13 mouse cellular contexts compared by ENCODE assay signal in the genomic region with DNA sequence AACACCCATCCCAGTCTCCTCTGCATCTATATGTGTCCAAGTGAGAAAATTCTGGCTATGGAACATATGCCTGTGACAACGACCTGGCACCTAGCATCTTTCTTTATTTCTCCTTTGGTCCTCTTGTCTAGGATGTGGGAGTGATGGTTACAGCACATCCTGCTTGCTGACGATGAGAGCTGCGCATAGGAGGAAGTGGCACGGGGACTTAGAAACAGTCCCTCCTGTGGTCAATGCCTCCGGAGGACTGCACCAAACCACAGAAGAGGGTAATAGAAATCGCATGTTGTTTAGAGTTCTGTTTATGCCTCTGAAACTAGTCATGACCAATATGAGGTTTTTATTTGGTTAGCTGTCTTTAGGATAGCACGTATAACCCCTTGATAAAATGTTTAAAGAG. TPM values are rescaled to one million over a fixed set of nuclear protein-coding genes. Genes with fewer than 3 reads are reported as not detected.
DNase-seq lines count a peak whose midpoint lies in the region; ATAC-seq and TF ChIP-seq lines count a peak whose summit lies in the region.
"Had no signal": no experiment of that assay in that cellular context is flagged by ENCODE, and none has a peak within 500 bp of the region (broad histone marks: within the 10 kb centered on the region; RNA-seq: fewer than 3 reads in every experiment).

No protein-coding gene starts in this region.

- H3K4me1 ChIP-seq in liver, postnatal 0 days (ENCODE audit: insufficient read depth), result no peaks in the 10 kb centered on the region
- H3K4me1 ChIP-seq in intestine, embryonic 15.5 days (replicated peaks), result peaks cover 4% of the 10 kb centered on the region; the same call in 1 of the 2 replicates
- H3K4me1 ChIP-seq: embryonic facial prominence, embryonic 12.5 days had no signal

- H3K4me2 ChIP-seq in liver, postnatal 0 days (ENCODE audit: low read depth, low read length), result no peak overlapping the region
- no peak overlapping the region for H3K4me2 ChIP-seq in intestine, embryonic 15.5 days (replicated peaks)
- H3K4me2 ChIP-seq: embryonic facial prominence, embryonic 12.5 days had no signal

- no peak overlapping the region for H3K9ac ChIP-seq in liver, postnatal 0 days (replicated peaks)
- H3K9ac ChIP-seq in intestine, embryonic 15.5 days, result no peak overlapping the region
- H3K9ac ChIP-seq: embryonic facial prominence, embryonic 12.5 days had no signal

- ATAC-seq in liver, postnatal 0 days, result no peak
- ATAC-seq in intestine, embryonic 15.5 days, result no peak
- ATAC-seq: intestine, embryonic 16.5 days had no signal

- no peaks in the 10 kb centered on the region for H3K27me3 ChIP-seq in liver, postnatal 0 days (ENCODE audit: insufficient read depth, low read length)
- no peaks in the 10 kb centered on the region for H3K27me3 ChIP-seq in intestine, embryonic 15.5 days (replicated peaks)
- H3K27me3 ChIP-seq: embryonic facial prominence, embryonic 12.5 days had no signal

- no peak for TF ChIP-seq EP300 in liver, postnatal 0 days (IDR thresholded peaks at IDR 0.05; ENCODE audit: low read depth)

- no peak overlapping the region for H3K27ac ChIP-seq in liver, postnatal 0 days (ENCODE audit: low read depth)
- H3K27ac ChIP-seq in intestine, embryonic 15.5 days, result no peak overlapping the region
- H3K27ac ChIP-seq: embryonic facial prominence, embryonic 12.5 days; kidney, postnatal 0 days had no signal

- WGBS in liver, postnatal 0 days (ENCODE audit: insufficient replicate concordance), result 34% methylated on average over 7 of the region's 7 CpGs
- 84% methylated on average over 7 of the region's 7 CpGs for WGBS in intestine, embryonic 15.5 days

- no peaks in the 10 kb centered on the region for H3K36me3 ChIP-seq in liver, postnatal 0 days (replicated peaks; ENCODE audit: insufficient read depth, low read length)
- no peaks in the 10 kb centered on the region for H3K36me3 ChIP-seq in intestine, embryonic 15.5 days
- H3K36me3 ChIP-seq: embryonic facial prominence, embryonic 12.5 days had no signal

- peak; percentile 9 for DNase-seq in liver
- no peak for DNase-seq in liver, postnatal 0 days
- DNase-seq in CD4-positive, CD25-positive, alpha-beta regulatory T cell, adult 2 months (ENCODE audit: low read depth, low spot score), result peak; percentile 64
- peak; percentile 78 for DNase-seq in induced T-regulatory cell, adult 2 months (ENCODE audit: low read depth)
- peak; percentile 50 to 75 for DNase-seq in natural killer cell, adult 2 months (ENCODE audit: low spot score in 2 of 2)
- DNase-seq in left cerebral cortex, postnatal 10 days (ENCODE audit: extremely low spot score in 1 of 2, low spot score in 2 of 2), result no peak
- no peak for DNase-seq in gastrocnemius, adult 18-20 months (ENCODE audit: low spot score)
- DNase-seq: cerebellum, postnatal 10 days; midbrain, embryonic 14.5 days had no signal

- no peak for TF ChIP-seq CTCF in liver, postnatal 0 days (IDR thresholded peaks at IDR 0.05; ENCODE audit: low read depth)

- no peaks in the 10 kb centered on the region for H3K9me3 ChIP-seq in liver, postnatal 0 days (ENCODE audit: low read length)
- H3K9me3 ChIP-seq in intestine, embryonic 15.5 days, result no peaks in the 10 kb centered on the region
- H3K9me3 ChIP-seq: embryonic facial prominence, embryonic 12.5 days had no signal

- intact Hi-C loops in left cerebral cortex, postnatal 10 days (cut with DNase I), result no loop called here

- no peak overlapping the region for H3K4me3 ChIP-seq in liver, postnatal 0 days (ENCODE audit: low read depth, low read length)
- no peak overlapping the region for H3K4me3 ChIP-seq in intestine, embryonic 15.5 days (replicated peaks)
- H3K4me3 ChIP-seq: embryonic facial prominence, embryonic 12.5 days had no signal

RNA-seq across cellular contexts. Expression of gene Cbwd1, which starts 9.9 kb away (rescaled TPM):
- 6.9 and 7.0 TPM in 2 replicates for polyA plus RNA-seq in liver, postnatal 0 days (2015; fragmentation: Nextera tagmentation; extraction: Ambion mirVana)
- total RNA-seq in left cerebral cortex, postnatal 10 days (2021), result 10 to 100 TPM; 11.9 to 12.9 TPM
- 10 to 100 TPM; 16.4 to 17.7 TPM for total RNA-seq in gastrocnemius, adult 18-20 months (2021)
- polyA plus RNA-seq in intestine, embryonic 15.5 days (2015; fragmentation: Nextera tagmentation; extraction: Ambion mirVana), result 16.2 and 18.8 TPM in 2 replicates

RNA-seq across cellular contexts. Expression of gene Dock8, which starts 28.0 kb away (rescaled TPM):
- 10.3 and 12.5 TPM in 2 replicates for polyA plus RNA-seq in liver, postnatal 0 days (2015; fragmentation: Nextera tagmentation; extraction: Ambion mirVana)
- total RNA-seq in left cerebral cortex, postnatal 10 days (2021), result 1 to 10 TPM; 3.5 to 4.2 TPM
- 1 to 10 TPM; 1.5 to 2.1 TPM for total RNA-seq in gastrocnemius, adult 18-20 months (2021)
- 5.0 TPM in 2 replicates for polyA plus RNA-seq in intestine, embryonic 15.5 days (2015; fragmentation: Nextera tagmentation; extraction: Ambion mirVana)

Comparison
In these comparisons a context has a peak if more than half of its experiments do, and no peak if none do; other contexts are left out.
1. DNase-seq: peak in liver (single experiment), CD4-positive, CD25-positive, alpha-beta regulatory T cell, adult 2 months (single experiment), induced T-regulatory cell, adult 2 months (single experiment) and natural killer cell, adult 2 months (2 of 2); none in liver, postnatal 0 days (single experiment), left cerebral cortex, postnatal 10 days (0 of 2) and gastrocnemius, adult 18-20 months (single experiment).